Mouse (Mus musculus): ENCODE measurements around the gene Chst15.

Gene Chst15

GRCm38 (mm10) chr7:132227075-132227640 lies 89.9 kb downstream of the Chst15 start:
- DNase-seq (ENCODE audit: low read depth, low spot score), result no peak

- peak; percentile 93 for DNase-seq (ENCODE audit: low read depth, low spot score)
Observed at GRCm38 (mm10) chr7:132226379-132227074, 90.5 kb downstream of the Chst15 start.

- no peak for DNase-seq (ENCODE audit: low read depth, low spot score)
Observed at GRCm38 (mm10) chr7:132223452-132224141, 93.4 kb downstream of the Chst15 start.

- no peak for DNase-seq (ENCODE audit: low read depth, low spot score)
Observed at GRCm38 (mm10) chr7:132214031-132214430, 103.0 kb downstream of the Chst15 start.

GRCm38 (mm10) chr7:132213460-132213859 lies 103.6 kb downstream of the Chst15 start:
- DNase-seq (ENCODE audit: low read depth, low spot score), result peak; percentile 85

- DNase-seq (ENCODE audit: low read depth, low spot score), result peak; percentile 98
Observed at GRCm38 (mm10) chr7:132211920-132212701, 104.9 kb downstream of the Chst15 start.

GRCm38 (mm10) chr7:132210616-132211015 lies 106.4 kb downstream of the Chst15 start:
- DNase-seq (ENCODE audit: low read depth, low spot score), result no peak

GRCm38 (mm10) chr7:132208946-132209651 lies 107.9 kb downstream of the Chst15 start:
- DNase-seq (ENCODE audit: low read depth, low spot score), result peak; percentile 83

GRCm38 (mm10) chr7:132204073-132204612 lies 112.9 kb downstream of the Chst15 start:
- no peak for DNase-seq (ENCODE audit: low read depth, low spot score)

- DNase-seq (ENCODE audit: low read depth, low spot score), result no peak
Observed at GRCm38 (mm10) chr7:132199686-132200085, 117.3 kb downstream of the Chst15 start.

- no peak for DNase-seq (ENCODE audit: low read depth, low spot score)
Observed at GRCm38 (mm10) chr7:132198806-132199205, 118.2 kb downstream of the Chst15 start.

- DNase-seq (ENCODE audit: low read depth, low spot score), result no peak
Observed at GRCm38 (mm10) chr7:132197817-132198475, 119.1 kb downstream of the Chst15 start.

- no peak for DNase-seq (ENCODE audit: low read depth, low spot score)
Observed at GRCm38 (mm10) chr7:132196581-132196980, 120.4 kb downstream of the Chst15 start.

- DNase-seq (ENCODE audit: low read depth, low spot score), result peak; percentile 53
Observed at GRCm38 (mm10) chr7:132193606-132194005, 123.4 kb downstream of the Chst15 start.

- DNase-seq (ENCODE audit: low read depth, low spot score), result no peak
Observed at GRCm38 (mm10) chr7:132187456-132187855, 129.6 kb downstream of the Chst15 start.

Data from brain, adult 2 months (tissue).